Mouse (Mus musculus): ENCODE results near the gene Casz1.

The Casz1 gene

GRCm38 (mm10) chr4:148847636-148848035, 43.4 kb downstream of the Casz1 start:
- no peak for DNase-seq

- no peak for DNase-seq
Observed at GRCm38 (mm10) chr4:148849437-148849836, 45.2 kb downstream of the Casz1 start.

- DNase-seq: no peak
Observed at GRCm38 (mm10) chr4:148853057-148853456, 48.8 kb downstream of the Casz1 start.

- no peak for DNase-seq
Observed at GRCm38 (mm10) chr4:148854093-148854492, 49.9 kb downstream of the Casz1 start.

- DNase-seq: no peak
Observed at GRCm38 (mm10) chr4:148855527-148855926, 51.3 kb downstream of the Casz1 start.

- no peak for DNase-seq
Observed at GRCm38 (mm10) chr4:148856216-148856615, 52.0 kb downstream of the Casz1 start.

GRCm38 (mm10) chr4:148857398-148858084, 53.3 kb downstream of the Casz1 start:
- DNase-seq: no peak

- no peak for DNase-seq
Observed at GRCm38 (mm10) chr4:148858194-148858593, 54.0 kb downstream of the Casz1 start.

- DNase-seq: no peak
Observed at GRCm38 (mm10) chr4:148859415-148859814, 55.2 kb downstream of the Casz1 start.

- no peak for DNase-seq
Observed at GRCm38 (mm10) chr4:148859906-148860491, 55.8 kb downstream of the Casz1 start.

- DNase-seq: no peak
Observed at GRCm38 (mm10) chr4:148860636-148861035, 56.4 kb downstream of the Casz1 start.

GRCm38 (mm10) chr4:148866812-148867470, 62.7 kb downstream of the Casz1 start:
- no peak for DNase-seq

GRCm38 (mm10) chr4:148867721-148868397, 63.6 kb downstream of the Casz1 start:
- no peak for DNase-seq

- no peak for DNase-seq
Observed at GRCm38 (mm10) chr4:148869566-148869965, 65.3 kb downstream of the Casz1 start.

- DNase-seq: no peak
Observed at GRCm38 (mm10) chr4:148870496-148870895, 66.3 kb downstream of the Casz1 start.

GRCm38 (mm10) chr4:148871751-148872334, 67.6 kb downstream of the Casz1 start:
- DNase-seq: no peak

- DNase-seq: no peak
Observed at GRCm38 (mm10) chr4:148872372-148872771, 68.1 kb downstream of the Casz1 start.

- DNase-seq: no peak
Observed at GRCm38 (mm10) chr4:148872783-148873182, 68.6 kb downstream of the Casz1 start.

- no peak for DNase-seq
Observed at GRCm38 (mm10) chr4:148876166-148876565, 71.9 kb downstream of the Casz1 start.

GRCm38 (mm10) chr4:148876867-148877266, 72.6 kb downstream of the Casz1 start:
- no peak for DNase-seq

GRCm38 (mm10) chr4:148878192-148878983, 74.2 kb downstream of the Casz1 start:
- no peak for DNase-seq

GRCm38 (mm10) chr4:148878984-148879610, 74.9 kb downstream of the Casz1 start:
- DNase-seq: no peak
